Comparison of ENCODE assay signal across 8 mouse cellular contexts in the genomic region with DNA sequence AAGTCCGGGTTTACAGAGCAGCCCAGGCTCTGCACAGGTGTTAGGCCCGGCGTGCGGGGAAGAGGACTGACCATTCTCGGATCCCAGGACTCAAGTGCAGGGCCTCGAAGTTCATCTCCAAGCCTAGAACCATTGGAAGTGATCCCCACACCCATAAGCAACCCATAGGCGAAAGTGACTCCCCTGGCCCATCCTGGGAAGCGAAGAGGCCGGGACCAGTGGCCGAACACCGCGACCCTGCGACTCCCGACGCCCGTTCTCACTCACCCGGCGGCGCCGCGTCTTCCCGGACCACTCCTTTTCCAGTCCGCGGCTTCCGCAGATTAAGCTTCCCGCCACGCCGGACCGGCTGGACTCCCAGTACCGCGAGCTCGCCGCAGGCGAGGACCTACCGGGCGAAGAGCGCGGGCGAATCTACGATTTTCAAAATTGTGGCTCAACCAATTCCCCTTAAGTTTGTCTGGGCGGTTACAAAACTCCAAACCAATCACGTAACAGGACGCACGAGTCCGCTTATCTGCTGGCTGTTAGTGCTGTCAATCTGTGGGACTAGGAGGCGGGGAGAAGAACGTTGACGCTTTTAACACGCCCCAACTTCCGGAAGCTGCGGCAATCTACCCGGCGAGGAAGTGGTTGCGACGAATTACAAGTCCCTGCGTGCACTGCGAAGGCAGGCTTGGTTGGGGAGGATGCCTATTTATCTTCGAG. TPM values are rescaled to one million over a fixed set of nuclear protein-coding genes. Genes with fewer than 3 reads are reported as not detected.
DNase-seq lines count a peak whose midpoint lies in the region; ATAC-seq and TF ChIP-seq lines count a peak whose summit lies in the region.

A gene (minus strand): TSS at position 480 of the 708 bp plus-strand sequence.

- DNase-seq in heart, postnatal 10 days = peak; percentile 96
- DNase-seq in large intestine, adult 2 months (ENCODE audit: low read depth, low spot score) = peak; percentile 100
- peak; percentile 94 for DNase-seq in liver, postnatal 0 days
- DNase-seq in testis, postnatal 10 days (ENCODE audit: low spot score) = peak; percentile 88

- peak within 1 kb of the TSS; percentile 92 for H3K9ac ChIP-seq in ES-Bruce4 (ENCODE audit: low read depth, poor library complexity, severe bottlenecking)
- H3K9ac ChIP-seq in forebrain, embryonic 13.5 days = peak within 1 kb of the TSS; percentile 90
- H3K9ac ChIP-seq in liver, postnatal 0 days (replicated peaks) = peak within 1 kb of the TSS; percentile 88
- peak within 1 kb of the TSS; percentile 66 for H3K9ac ChIP-seq in neural tube, embryonic 14.5 days (replicated peaks; ENCODE audit: low read depth, low read length)

- peak; percentile 62 for TF ChIP-seq POLR2A in ES-Bruce4 (IDR thresholded peaks at IDR 0.05; ENCODE audit: insufficient read depth, low read length)

- peak; percentile 100 for ATAC-seq in cerebellum, adult (ENCODE audit: insufficient number of reproducible peaks, low FRiP score, low TSS enrichment)
- peak; percentile 99 for ATAC-seq in forebrain, embryonic 13.5 days
- ATAC-seq in liver, postnatal 0 days = peak; percentile 97
- ATAC-seq in neural tube, embryonic 14.5 days (ENCODE audit: low read depth) = peak; percentile 99

- peaks cover 20% of the 10 kb centered on the region for H3K36me3 ChIP-seq in ES-Bruce4 (ENCODE audit: control insufficient read depth, insufficient read depth, low read length, poor library complexity, severe bottlenecking)
- H3K36me3 ChIP-seq in forebrain, embryonic 13.5 days (ENCODE audit: poor library complexity, severe bottlenecking) = peaks cover 12% of the 10 kb centered on the region
- H3K36me3 ChIP-seq in liver, postnatal 0 days (replicated peaks; ENCODE audit: insufficient read depth, low read length) = peaks cover 20% of the 10 kb centered on the region
- H3K36me3 ChIP-seq in neural tube, embryonic 14.5 days (ENCODE audit: control insufficient read depth, insufficient read depth, low read length) = no peaks in the 10 kb centered on the region

- peak within 1 kb of the TSS; percentile 86 for H3K4me2 ChIP-seq in forebrain, embryonic 13.5 days
- peak within 1 kb of the TSS; percentile 84 for H3K4me2 ChIP-seq in liver, postnatal 0 days (ENCODE audit: low read depth, low read length)
- H3K4me2 ChIP-seq in neural tube, embryonic 14.5 days (ENCODE audit: low read depth, low read length) = peak within 1 kb of the TSS; percentile 86

- H3K9me3 ChIP-seq in ES-Bruce4 (replicated peaks; ENCODE audit: control insufficient read depth, insufficient read depth, low read length, poor library complexity, severe bottlenecking) = no peaks in the 10 kb centered on the region
- H3K9me3 ChIP-seq in forebrain, embryonic 13.5 days (replicated peaks) = no peaks in the 10 kb centered on the region
- no peaks in the 10 kb centered on the region for H3K9me3 ChIP-seq in liver, postnatal 0 days (ENCODE audit: low read length)
- no peaks in the 10 kb centered on the region for H3K9me3 ChIP-seq in neural tube, embryonic 14.5 days (ENCODE audit: control insufficient read depth, low read length)

- H3K27me3 ChIP-seq in ES-Bruce4 (ENCODE audit: control insufficient read depth, insufficient read depth, low read length, poor library complexity, severe bottlenecking) = no peaks in the 10 kb centered on the region
- no peaks in the 10 kb centered on the region for H3K27me3 ChIP-seq in forebrain, embryonic 13.5 days
- H3K27me3 ChIP-seq in liver, postnatal 0 days (ENCODE audit: insufficient read depth, low read length) = no peaks in the 10 kb centered on the region
- H3K27me3 ChIP-seq in neural tube, embryonic 14.5 days (ENCODE audit: control insufficient read depth, insufficient read depth, low read length) = no peaks in the 10 kb centered on the region

- under 1% methylated on average over 58 of the region's 58 CpGs for WGBS in forebrain, embryonic 13.5 days
- WGBS in large intestine, adult 2 months = under 1% methylated on average over 58 of the region's 58 CpGs
- WGBS in liver, postnatal 0 days (ENCODE audit: insufficient replicate concordance) = under 1% methylated on average over 58 of the region's 58 CpGs
- WGBS in neural tube, embryonic 14.5 days = under 1% methylated on average over 58 of the region's 58 CpGs

- H3K4me3 ChIP-seq in ES-Bruce4 (ENCODE audit: low read depth, low read length) = peak within 1 kb of the TSS; percentile 91
- H3K4me3 ChIP-seq in forebrain, embryonic 13.5 days = peak within 1 kb of the TSS; percentile 89
- peak within 1 kb of the TSS; percentile 88 for H3K4me3 ChIP-seq in liver, postnatal 0 days (ENCODE audit: low read depth, low read length)
- H3K4me3 ChIP-seq in neural tube, embryonic 14.5 days (ENCODE audit: low read depth, low read length) = peak within 1 kb of the TSS; percentile 74

- peak; percentile 40; the same call in 1 of the 2 replicates for TF ChIP-seq EP300 in ES-Bruce4 (IDR thresholded peaks at IDR 0.05; ENCODE audit: insufficient read depth, low read depth, low read length)
- TF ChIP-seq EP300 in liver, postnatal 0 days (IDR thresholded peaks at IDR 0.05; ENCODE audit: low read depth) = no peak; the same call in 1 of the 2 replicates

- H3K4me1 ChIP-seq in ES-Bruce4 (ENCODE audit: control insufficient read depth, insufficient read depth, low read length) = peaks cover 2% of the 10 kb centered on the region
- peaks cover 38% of the 10 kb centered on the region for H3K4me1 ChIP-seq in forebrain, embryonic 13.5 days
- H3K4me1 ChIP-seq in liver, postnatal 0 days (ENCODE audit: insufficient read depth) = peaks cover 28% of the 10 kb centered on the region
- H3K4me1 ChIP-seq in neural tube, embryonic 14.5 days (ENCODE audit: control insufficient read depth, insufficient read depth, low read length) = peaks cover 10% of the 10 kb centered on the region; the same call in 1 of the 2 replicates

- intact Hi-C loops in heart, postnatal 10 days (cut with DNase I) = no loop called here

- TF ChIP-seq CTCF in ES-Bruce4 (IDR thresholded peaks at IDR 0.05; ENCODE audit: low read depth, low read length) = no peak
- TF ChIP-seq CTCF in liver, postnatal 0 days (IDR thresholded peaks at IDR 0.05; ENCODE audit: low read depth) = no peak

- H3K27ac ChIP-seq in ES-Bruce4 (ENCODE audit: insufficient read depth, low read length) = peak within 1 kb of the TSS; percentile 53
- H3K27ac ChIP-seq in forebrain, embryonic 13.5 days = peak within 1 kb of the TSS; percentile 88
- H3K27ac ChIP-seq in liver, postnatal 0 days (ENCODE audit: low read depth) = peak within 1 kb of the TSS; percentile 91
- peak within 1 kb of the TSS; percentile 81 for H3K27ac ChIP-seq in neural tube, embryonic 14.5 days (ENCODE audit: low read depth, low read length)

RNA-seq across cellular contexts. Expression of the gene that starts here (rescaled TPM):
- polyA plus RNA-seq in ES-Bruce4 (2011; ENCODE audit: insufficient read depth, insufficient read length, low read depth, missing spikeins) = 157 and 167 TPM in 2 replicates
- 86.6 and 105 TPM in 2 replicates for polyA plus RNA-seq in forebrain, embryonic 13.5 days (2015; fragmentation: Nextera tagmentation; extraction: Ambion mirVana)
- total RNA-seq in heart, postnatal 10 days (2021) = 10 to 100 TPM; 22.3 to 25.9 TPM
- 30.6 and 34.9 TPM in 2 replicates for polyA plus RNA-seq in large intestine, adult 2 months (2012; rRNA removed)
- 39.9 and 43.4 TPM in 2 replicates for polyA plus RNA-seq in liver, postnatal 0 days (2015; fragmentation: Nextera tagmentation; extraction: Ambion mirVana)
- 16.2 and 16.8 TPM in 2 replicates for polyA plus RNA-seq in neural tube, embryonic 14.5 days (2014; fragmentation: Nextera tagmentation; extraction: Ambion mirVana)

Comparison
In these comparisons a context has a peak if more than half of its experiments do, and no peak if none do; other contexts are left out.
1. Peak in every context shown above with its lines: DNase-seq, ATAC-seq, H3K4me3 ChIP-seq and H3K27ac ChIP-seq.